Mouse (Mus musculus): Measurements from ENCODE around the gene Uggt1. TPM values are rescaled to one million over a fixed set of nuclear protein-coding genes. Genes with fewer than 3 reads are reported as not detected.

Gene Uggt1
- polyA plus RNA-seq, 1 experiment from 2014 or later, result 56.8 TPM

DNA sequence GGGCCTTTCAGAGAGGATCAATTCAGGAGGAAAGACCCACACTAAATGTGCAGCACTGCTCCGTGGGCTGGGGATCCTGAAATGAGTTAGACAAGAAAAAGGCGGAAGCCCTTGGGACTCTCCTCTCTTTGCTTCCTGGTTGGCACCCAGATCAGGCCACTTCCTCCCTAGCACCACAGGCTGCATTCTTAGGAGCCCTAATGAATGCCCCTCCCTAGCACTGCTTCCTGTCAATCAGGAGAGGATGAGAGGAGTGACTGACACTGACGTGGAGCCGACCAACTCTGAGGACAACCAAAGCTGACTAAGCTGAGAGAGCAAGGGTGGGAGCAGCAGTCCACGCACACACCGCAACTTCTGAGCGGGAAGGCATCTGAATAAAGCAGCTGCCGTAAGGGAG lies 81.8 kb downstream of the Uggt1 start:
- no peak overlapping the region for H3K27ac ChIP-seq (replicated peaks)
- no peak overlapping the region for H3K4me3 ChIP-seq (replicated peaks)
- 79% methylated on average over 8 of the region's 8 CpGs for WGBS
- H3K9me3 ChIP-seq (replicated peaks), result no peaks in the 10 kb centered on the region
- ATAC-seq (ENCODE audit: insufficient number of reproducible peaks, low FRiP score, low TSS enrichment, low read depth), result no peak
- peaks cover 71% of the 10 kb centered on the region for H3K36me3 ChIP-seq
- no peaks in the 10 kb centered on the region for H3K27me3 ChIP-seq
- H3K4me1 ChIP-seq, result 0 out of 2 replicates have a peak, but pooled peaks cover 5% of the 10 kb centered on the region
- H3K9ac ChIP-seq, result no peak overlapping the region
- H3K4me2 ChIP-seq (replicated peaks), result no peak overlapping the region

DNA sequence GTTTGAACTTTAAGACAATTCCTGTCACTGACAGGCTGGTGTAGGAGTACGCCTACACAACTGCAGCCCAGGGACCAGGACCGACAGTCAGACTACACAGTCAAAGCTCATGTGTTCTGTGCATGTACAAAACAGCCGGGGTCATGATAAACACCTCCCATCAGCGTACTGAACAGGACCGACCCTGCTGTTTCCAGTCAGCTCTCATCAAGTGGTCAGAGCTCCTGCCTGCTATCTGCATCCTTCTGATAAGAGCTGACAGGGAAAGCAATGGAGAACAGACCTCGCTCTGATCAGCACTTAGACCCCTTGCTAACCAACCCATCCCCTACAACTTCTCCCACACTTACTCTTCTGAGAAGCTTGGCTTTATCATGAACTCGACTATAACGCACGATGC lies 83.3 kb downstream of the Uggt1 start:
- H3K4me2 ChIP-seq (replicated peaks), result no peak overlapping the region

DNA sequence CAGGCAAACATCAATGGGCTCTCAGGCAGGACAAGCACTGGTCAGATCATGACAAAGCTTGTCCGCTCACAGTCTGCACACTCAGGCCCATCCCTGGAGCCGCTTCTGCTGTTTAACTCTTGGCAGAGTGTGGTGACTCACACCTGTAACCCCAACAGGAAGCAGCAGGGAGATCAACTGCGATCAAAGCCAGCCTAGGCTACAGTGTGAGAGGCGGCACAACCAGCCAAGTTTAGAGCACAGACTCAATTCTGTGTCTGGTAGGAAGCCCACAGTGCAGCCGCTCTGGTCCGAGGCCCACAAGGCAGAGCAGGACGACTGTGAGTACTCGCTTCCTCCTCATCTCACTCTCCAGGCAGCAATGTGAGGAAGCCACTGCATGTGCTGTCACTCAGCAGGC lies 84.3 kb downstream of the Uggt1 start:
- H3K27me3 ChIP-seq, result no peaks in the 10 kb centered on the region
- H3K9ac ChIP-seq, result no peak overlapping the region
- 78% methylated on average over 8 of the region's 8 CpGs for WGBS
- H3K27ac ChIP-seq (replicated peaks), result no peak overlapping the region
- no peak overlapping the region for H3K4me3 ChIP-seq (replicated peaks)
- no peaks in the 10 kb centered on the region for H3K9me3 ChIP-seq (replicated peaks)
- peaks cover 75% of the 10 kb centered on the region for H3K36me3 ChIP-seq
- no peak overlapping the region for H3K4me2 ChIP-seq (replicated peaks)
- 0 out of 2 replicates have a peak, but pooled peaks cover 5% of the 10 kb centered on the region for H3K4me1 ChIP-seq
- no peak for ATAC-seq (ENCODE audit: insufficient number of reproducible peaks, low FRiP score, low TSS enrichment, low read depth)

More for the DNA sequence above, 83.3 kb downstream of the Uggt1 start:
- no peak for ATAC-seq (ENCODE audit: insufficient number of reproducible peaks, low FRiP score, low TSS enrichment, low read depth)
- Histone ChIP-seq H3K27ac (replicated peaks) (no peak overlapping the region), H3K27me3 (no peaks in the 10 kb centered on the region), H3K4me1 (0 out of 2 replicates have a peak, but pooled peaks cover 5% of the 10 kb centered on the region), H3K36me3 (peaks cover 70% of the 10 kb centered on the region), H3K9me3 (replicated peaks) (no peaks in the 10 kb centered on the region), H3K4me3 (replicated peaks) (no peak overlapping the region), H3K9ac (no peak overlapping the region)
- 74% methylated on average over 9 of the region's 9 CpGs for WGBS

DNA sequence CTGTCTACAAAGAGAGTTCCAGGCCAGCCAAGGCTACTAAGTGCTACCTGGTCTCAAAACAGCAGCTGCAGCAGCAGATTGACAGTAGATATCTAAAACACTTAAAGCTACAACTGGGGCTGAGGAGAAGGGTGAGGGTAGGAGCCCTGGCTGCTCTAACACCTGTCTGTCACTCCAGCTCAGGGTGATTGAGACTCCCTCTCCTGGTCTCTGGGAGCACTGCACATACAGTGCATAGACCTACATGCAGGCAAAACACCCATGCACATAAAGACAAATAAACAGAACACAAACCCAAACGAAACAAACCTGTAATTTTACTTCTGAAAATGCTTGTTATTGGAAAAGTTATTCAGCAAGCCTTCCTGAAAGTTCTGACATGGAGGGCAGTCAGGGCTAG lies 95.1 kb downstream of the Uggt1 start:
- no peaks in the 10 kb centered on the region for H3K4me1 ChIP-seq
- H3K9ac ChIP-seq, result no peak overlapping the region
- WGBS, result 63% methylated on average over 1 of the region's 1 CpGs
- H3K4me3 ChIP-seq (replicated peaks), result no peak overlapping the region
- H3K27ac ChIP-seq (replicated peaks), result no peak overlapping the region
- H3K36me3 ChIP-seq, result peaks cover 76% of the 10 kb centered on the region
- no peak for ATAC-seq (ENCODE audit: insufficient number of reproducible peaks, low FRiP score, low TSS enrichment, low read depth)
- no peaks in the 10 kb centered on the region for H3K27me3 ChIP-seq
- no peak overlapping the region for H3K4me2 ChIP-seq (replicated peaks)
- H3K9me3 ChIP-seq (replicated peaks), result no peaks in the 10 kb centered on the region

DNA sequence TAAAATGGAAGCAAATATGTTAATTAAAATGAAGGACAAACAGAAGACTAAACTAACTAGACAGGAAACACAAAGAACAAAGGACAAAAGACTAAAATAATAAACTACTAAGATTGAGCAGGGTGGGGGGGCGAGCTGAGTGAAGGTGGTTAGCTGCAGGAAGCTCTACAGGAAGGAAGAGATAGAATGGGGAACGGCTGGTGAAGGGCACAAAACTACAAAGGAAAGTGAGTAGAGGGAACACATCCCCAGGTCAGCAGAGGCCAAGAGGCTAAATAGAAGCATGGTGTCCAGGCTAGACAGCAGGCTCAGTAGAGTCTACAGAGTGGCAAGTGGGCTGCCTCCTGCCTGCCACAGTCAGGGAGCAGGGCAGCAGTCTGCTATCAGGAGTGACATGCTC lies 95.7 kb downstream of the Uggt1 start:
- no peaks in the 10 kb centered on the region for H3K27me3 ChIP-seq
- H3K9me3 ChIP-seq (replicated peaks), result no peaks in the 10 kb centered on the region
- no peak overlapping the region for H3K4me3 ChIP-seq (replicated peaks)
- no peak for ATAC-seq (ENCODE audit: insufficient number of reproducible peaks, low FRiP score, low TSS enrichment, low read depth)
- WGBS, result 58% methylated on average over 2 of the region's 2 CpGs
- no peak overlapping the region for H3K9ac ChIP-seq
- H3K4me1 ChIP-seq, result no peaks in the 10 kb centered on the region
- peaks cover 78% of the 10 kb centered on the region for H3K36me3 ChIP-seq
- no peak overlapping the region for H3K4me2 ChIP-seq (replicated peaks)
- no peak overlapping the region for H3K27ac ChIP-seq (replicated peaks)

DNA sequence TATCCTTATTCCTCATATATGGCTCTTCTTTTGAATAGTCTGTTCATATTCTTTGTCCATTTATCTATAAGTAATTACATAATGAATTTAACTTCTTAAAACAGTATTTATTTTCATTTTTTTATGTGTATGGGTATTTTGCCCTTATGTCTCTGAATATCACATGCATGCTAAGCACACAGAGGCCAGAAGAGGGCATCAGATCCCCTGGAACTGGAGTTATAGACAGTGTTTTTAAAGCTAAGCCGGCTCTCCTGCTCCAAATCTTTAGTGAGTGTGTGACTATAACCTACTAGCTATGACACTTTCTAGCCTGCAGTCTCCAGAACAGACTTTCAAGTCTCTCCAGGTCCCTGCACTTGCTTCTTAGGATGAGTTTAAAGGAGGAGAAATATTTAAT lies 99.5 kb downstream of the Uggt1 start:
- H3K36me3 ChIP-seq, result peaks cover 60% of the 10 kb centered on the region
- H3K9me3 ChIP-seq (replicated peaks), result no peaks in the 10 kb centered on the region
- no peak overlapping the region for H3K4me3 ChIP-seq (replicated peaks)
- H3K4me2 ChIP-seq (replicated peaks), result no peak overlapping the region
- no peak for ATAC-seq (ENCODE audit: insufficient number of reproducible peaks, low FRiP score, low TSS enrichment, low read depth)
- no peaks in the 10 kb centered on the region for H3K4me1 ChIP-seq
- no peak overlapping the region for H3K9ac ChIP-seq
- no peak overlapping the region for H3K27ac ChIP-seq (replicated peaks)
- 18% methylated on average over 1 of the region's 1 CpGs for WGBS
- no peaks in the 10 kb centered on the region for H3K27me3 ChIP-seq

DNA sequence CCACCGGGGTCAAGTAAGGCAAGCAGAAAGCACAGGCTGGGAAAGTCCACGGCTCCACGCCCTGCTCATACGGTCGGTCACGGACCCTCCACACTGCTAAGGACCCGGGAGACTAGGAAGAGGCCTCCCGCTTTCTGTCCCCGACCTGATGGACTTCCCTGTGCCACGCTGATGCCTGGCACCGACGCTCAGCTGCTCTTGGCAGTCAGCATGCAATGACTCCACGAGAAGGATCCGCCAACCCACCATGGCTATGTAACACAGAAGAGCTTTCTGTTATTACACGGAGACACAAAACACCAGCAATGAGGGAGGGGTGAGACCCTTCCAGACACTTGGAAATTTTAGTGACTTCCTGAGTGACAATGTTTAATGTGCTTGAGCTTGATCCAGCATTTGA lies 104.2 kb downstream of the Uggt1 start:
- H3K4me1 ChIP-seq, result no peaks in the 10 kb centered on the region
- H3K9ac ChIP-seq, result no peak overlapping the region
- no peaks in the 10 kb centered on the region for H3K9me3 ChIP-seq (replicated peaks)
- no peak overlapping the region for H3K4me3 ChIP-seq (replicated peaks)
- H3K36me3 ChIP-seq, result peaks cover 26% of the 10 kb centered on the region
- no peak for ATAC-seq (ENCODE audit: insufficient number of reproducible peaks, low FRiP score, low TSS enrichment, low read depth)
- no peak overlapping the region for H3K27ac ChIP-seq (replicated peaks)
- H3K27me3 ChIP-seq, result no peaks in the 10 kb centered on the region
- H3K4me2 ChIP-seq (replicated peaks), result no peak overlapping the region
- WGBS, result 94% methylated on average over 15 of the region's 15 CpGs

DNA sequence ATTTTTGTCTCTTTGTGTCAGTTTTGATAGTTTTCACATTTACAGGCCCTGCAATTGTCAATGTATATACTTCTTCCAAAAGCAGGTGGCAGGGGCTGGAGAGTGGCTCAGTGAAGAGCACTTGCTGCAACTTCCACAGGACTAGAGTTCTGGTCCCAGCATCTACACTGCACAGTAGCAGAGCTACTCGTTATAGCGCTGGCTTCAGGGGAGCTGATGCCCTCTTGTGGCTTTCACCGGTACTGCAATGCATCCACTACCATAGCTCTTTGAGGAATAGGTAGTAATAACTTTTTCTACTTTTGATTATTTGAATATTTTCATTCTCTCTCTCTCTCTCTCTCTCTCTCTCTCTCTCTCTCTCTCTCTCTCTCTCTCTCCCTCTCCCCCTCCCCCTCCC lies 109.9 kb downstream of the Uggt1 start:
- no peaks in the 10 kb centered on the region for H3K27me3 ChIP-seq
- no peak overlapping the region for H3K27ac ChIP-seq (replicated peaks)
- 2% methylated on average over 3 of the region's 3 CpGs for WGBS
- H3K36me3 ChIP-seq, result no peaks in the 10 kb centered on the region
- ATAC-seq (ENCODE audit: insufficient number of reproducible peaks, low FRiP score, low TSS enrichment, low read depth), result no peak
- no peak overlapping the region for H3K4me3 ChIP-seq (replicated peaks)
- no peak overlapping the region for H3K9ac ChIP-seq
- H3K9me3 ChIP-seq (replicated peaks), result no peaks in the 10 kb centered on the region
- 0 out of 2 replicates have a peak, but pooled peaks cover 3% of the 10 kb centered on the region for H3K4me1 ChIP-seq
- no peak overlapping the region for H3K4me2 ChIP-seq (replicated peaks)

DNA sequence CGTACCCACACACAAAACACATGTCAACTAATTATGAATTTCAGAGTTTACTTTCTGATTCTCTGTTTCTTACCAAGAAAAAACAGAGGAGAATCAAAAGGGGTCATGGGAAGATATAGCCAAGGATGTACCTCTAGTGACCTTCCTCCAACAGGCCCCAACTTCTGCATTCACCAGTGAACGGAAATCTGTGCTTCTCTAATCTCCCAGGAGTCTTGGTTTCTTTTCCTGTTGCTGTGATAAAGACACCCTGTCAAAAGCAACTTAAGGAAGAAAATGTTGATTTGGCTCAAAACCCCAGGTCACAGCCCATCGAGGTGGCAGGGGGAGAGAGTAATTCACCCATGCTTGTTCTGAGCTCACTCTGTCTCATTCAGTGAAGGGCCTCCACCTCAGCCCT lies 110.9 kb downstream of the Uggt1 start:
- Histone ChIP-seq H3K4me1 (0 out of 2 replicates have a peak, but pooled peaks cover 3% of the 10 kb centered on the region), H3K9ac (no peak overlapping the region), H3K9me3 (replicated peaks) (no peaks in the 10 kb centered on the region), H3K4me3 (replicated peaks) (no peak overlapping the region), H3K27me3 (no peaks in the 10 kb centered on the region), H3K4me2 (replicated peaks) (no peak overlapping the region), H3K36me3 (no peaks in the 10 kb centered on the region), H3K27ac (replicated peaks) (no peak overlapping the region)
- ATAC-seq (ENCODE audit: insufficient number of reproducible peaks, low FRiP score, low TSS enrichment, low read depth), result no peak
- 69% methylated on average over 3 of the region's 3 CpGs for WGBS

DNA sequence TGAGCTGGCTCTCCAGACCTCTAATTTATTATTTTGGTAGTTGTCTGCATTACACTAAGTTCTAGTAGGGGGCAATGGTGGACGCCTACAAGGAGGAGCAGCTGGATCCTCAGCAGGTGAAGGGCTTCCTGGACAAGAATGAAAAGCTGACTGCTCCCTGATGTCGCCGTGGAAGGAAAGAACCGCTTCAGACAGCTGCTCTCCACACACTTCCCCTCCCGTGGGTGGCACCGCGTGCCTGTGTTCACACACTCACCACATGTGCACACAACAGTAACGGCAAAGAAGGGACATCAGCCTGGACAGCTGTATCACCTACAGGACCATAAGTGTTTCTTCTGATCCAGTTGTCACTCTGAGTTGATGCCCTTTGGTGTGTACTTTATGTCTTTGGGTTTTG lies 111.5 kb downstream of the Uggt1 start:
- no peak for ATAC-seq (ENCODE audit: insufficient number of reproducible peaks, low FRiP score, low TSS enrichment, low read depth)
- H3K4me2 ChIP-seq (replicated peaks), result no peak overlapping the region
- 64% methylated on average over 8 of the region's 8 CpGs for WGBS
- 0 out of 2 replicates have a peak, but pooled peaks cover 3% of the 10 kb centered on the region for H3K4me1 ChIP-seq
- no peaks in the 10 kb centered on the region for H3K27me3 ChIP-seq
- no peaks in the 10 kb centered on the region for H3K9me3 ChIP-seq (replicated peaks)
- H3K9ac ChIP-seq, result no peak overlapping the region
- H3K27ac ChIP-seq (replicated peaks), result no peak overlapping the region
- no peak overlapping the region for H3K4me3 ChIP-seq (replicated peaks)
- no peaks in the 10 kb centered on the region for H3K36me3 ChIP-seq

DNA sequence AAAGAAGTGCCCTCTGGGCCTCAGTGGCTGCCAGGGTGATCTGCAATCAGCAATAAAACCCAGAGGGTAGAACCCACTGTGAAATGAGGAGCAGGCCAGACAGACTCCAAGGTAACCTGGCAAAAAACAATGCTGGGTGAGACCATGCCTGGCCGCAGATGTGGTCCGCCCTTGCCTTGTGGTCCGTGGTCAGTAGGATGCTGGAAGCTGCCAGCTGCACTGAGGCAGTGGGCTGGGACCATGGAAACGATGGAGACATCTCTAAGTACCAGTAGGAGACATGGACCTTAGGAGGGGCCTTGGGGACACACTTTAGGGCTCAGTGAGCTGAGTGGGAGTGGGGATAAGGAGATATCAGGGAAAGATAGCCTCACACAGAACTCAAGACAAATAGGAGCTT lies 112.3 kb downstream of the Uggt1 start:
- no peaks in the 10 kb centered on the region for H3K36me3 ChIP-seq
- H3K9me3 ChIP-seq (replicated peaks), result no peaks in the 10 kb centered on the region
- H3K4me3 ChIP-seq (replicated peaks), result no peak overlapping the region
- H3K9ac ChIP-seq, result no peak overlapping the region
- WGBS, result 83% methylated on average over 4 of the region's 4 CpGs
- no peak overlapping the region for H3K4me2 ChIP-seq (replicated peaks)
- ATAC-seq (ENCODE audit: insufficient number of reproducible peaks, low FRiP score, low TSS enrichment, low read depth), result no peak
- 0 out of 2 replicates have a peak, but pooled peaks cover 3% of the 10 kb centered on the region for H3K4me1 ChIP-seq
- H3K27me3 ChIP-seq, result no peaks in the 10 kb centered on the region
- H3K27ac ChIP-seq (replicated peaks), result no peak overlapping the region

DNA sequence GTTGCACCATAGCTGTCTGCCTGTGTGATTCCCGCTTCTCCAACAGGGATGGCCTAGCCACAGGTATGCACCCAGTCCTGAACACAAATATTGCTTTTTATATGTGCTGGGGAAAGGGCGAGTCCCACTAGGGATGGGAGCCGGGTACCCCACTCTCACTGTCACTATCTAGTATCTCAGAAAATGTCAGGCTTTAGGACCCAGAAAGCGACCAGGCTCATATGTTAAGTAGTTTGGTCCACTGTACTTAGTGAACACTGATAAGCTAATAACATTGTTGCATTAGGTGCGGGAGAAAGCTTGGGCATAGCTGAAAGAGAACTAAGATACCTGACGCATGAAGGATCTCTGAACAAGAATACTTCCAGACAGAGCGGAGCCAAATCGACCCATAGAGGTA lies 112.8 kb downstream of the Uggt1 start:
- 66% methylated on average over 8 of the region's 8 CpGs for WGBS
- 0 out of 2 replicates have a peak, but pooled peaks cover 3% of the 10 kb centered on the region for H3K4me1 ChIP-seq
- H3K9ac ChIP-seq, result no peak overlapping the region
- ATAC-seq (ENCODE audit: insufficient number of reproducible peaks, low FRiP score, low TSS enrichment, low read depth), result no peak
- H3K4me2 ChIP-seq (replicated peaks), result no peak overlapping the region
- no peaks in the 10 kb centered on the region for H3K27me3 ChIP-seq
- H3K36me3 ChIP-seq, result no peaks in the 10 kb centered on the region
- H3K27ac ChIP-seq (replicated peaks), result no peak overlapping the region
- no peaks in the 10 kb centered on the region for H3K9me3 ChIP-seq (replicated peaks)
- no peak overlapping the region for H3K4me3 ChIP-seq (replicated peaks)
